Mouse (Mus musculus): ENCODE results near the gene Fam162a.
"Not testable (repeated sequence)": the region's sequence is repeated elsewhere in the genome, so short reads cannot be mapped to it uniquely, and the experiment has no call there.

The Fam162a gene

GRCm38 (mm10) chr16:36062534-36062933 lies 8.9 kb downstream of the Fam162a start:
- not testable (repeated sequence) for DNase-seq (ENCODE audit: low spot score in 2 of 2)

GRCm38 (mm10) chr16:36057933-36058475 lies 13.4 kb downstream of the Fam162a start:
- DNase-seq (ENCODE audit: low spot score in 2 of 2) = no peak

- no peak for DNase-seq (ENCODE audit: low spot score in 2 of 2)
Observed at GRCm38 (mm10) chr16:36056416-36056815, 15.0 kb downstream of the Fam162a start.

GRCm38 (mm10) chr16:36054920-36055319 lies 16.5 kb downstream of the Fam162a start:
- DNase-seq (ENCODE audit: low spot score in 2 of 2) = no peak

GRCm38 (mm10) chr16:36053524-36054275 lies 17.7 kb downstream of the Fam162a start:
- DNase-seq (ENCODE audit: low spot score in 2 of 2) = no peak

GRCm38 (mm10) chr16:36051491-36051890 lies 19.9 kb downstream of the Fam162a start:
- no peak for DNase-seq (ENCODE audit: low spot score in 2 of 2)

- no peak for DNase-seq (ENCODE audit: low spot score in 2 of 2)
Observed at GRCm38 (mm10) chr16:36047538-36047937, 23.9 kb downstream of the Fam162a start.

- DNase-seq (ENCODE audit: low spot score in 2 of 2) = no peak
Observed at GRCm38 (mm10) chr16:36043964-36044363, 27.4 kb downstream of the Fam162a start.

GRCm38 (mm10) chr16:36043073-36043472 lies 28.3 kb downstream of the Fam162a start:
- DNase-seq (ENCODE audit: low spot score in 2 of 2) = no peak

GRCm38 (mm10) chr16:36041625-36042020 lies 29.8 kb downstream of the Fam162a start:
- no peak for DNase-seq (ENCODE audit: low spot score in 2 of 2)

GRCm38 (mm10) chr16:36040640-36041624 lies 30.5 kb downstream of the Fam162a start, which contains the start of gene Wdr5b:
Gene Wdr5b, plus strand, starts transcription at chr16:36041190.
- peak; percentile 96 to 98 for DNase-seq (ENCODE audit: low spot score in 2 of 2)

GRCm38 (mm10) chr16:36028120-36028519 lies 43.3 kb downstream of the Fam162a start:
- not testable (repeated sequence) for DNase-seq (ENCODE audit: low spot score in 2 of 2)

- DNase-seq (ENCODE audit: low spot score in 2 of 2) = no peak
Observed at GRCm38 (mm10) chr16:36016335-36016734, 55.1 kb downstream of the Fam162a start.

- DNase-seq (ENCODE audit: low spot score in 2 of 2) = no peak
Observed at GRCm38 (mm10) chr16:36008396-36008795, 63.0 kb downstream of the Fam162a start.

GRCm38 (mm10) chr16:35998852-35999251 lies 72.5 kb downstream of the Fam162a start:
- not testable (repeated sequence) for DNase-seq (ENCODE audit: low spot score in 2 of 2)

Measured in right cerebral cortex, postnatal 10 days (tissue).